Mouse (Mus musculus): ENCODE measurements around the gene Cobl. TPM values are rescaled to one million over a fixed set of nuclear protein-coding genes. Genes with fewer than 3 reads are reported as not detected.
A peak's percentile ranks its signal among the peaks of the same experiment; 100 is the strongest.

The Cobl gene
- 100 to 1,000 TPM; 121 to 139 TPM for total RNA-seq (2021)
- long read RNA-seq, experiment 1, partial matches to known transcripts, result 15 of 151 reads
- long read RNA-seq, experiment 1, other reads (novel, unspliced or antisense), result 136 of 151 reads
- long read RNA-seq, experiment 2, partial matches to known transcripts, result 7 of 163 reads
- long read RNA-seq, experiment 2, other reads (novel, unspliced or antisense), result 156 of 163 reads

- peak; percentile 11 for DNase-seq (ENCODE audit: low spot score)
Observed at GRCm38 (mm10) chr11:12464181-12465162, at the start of gene Cobl. Cobl (minus strand) TSS chr11:12464960.

DNA sequence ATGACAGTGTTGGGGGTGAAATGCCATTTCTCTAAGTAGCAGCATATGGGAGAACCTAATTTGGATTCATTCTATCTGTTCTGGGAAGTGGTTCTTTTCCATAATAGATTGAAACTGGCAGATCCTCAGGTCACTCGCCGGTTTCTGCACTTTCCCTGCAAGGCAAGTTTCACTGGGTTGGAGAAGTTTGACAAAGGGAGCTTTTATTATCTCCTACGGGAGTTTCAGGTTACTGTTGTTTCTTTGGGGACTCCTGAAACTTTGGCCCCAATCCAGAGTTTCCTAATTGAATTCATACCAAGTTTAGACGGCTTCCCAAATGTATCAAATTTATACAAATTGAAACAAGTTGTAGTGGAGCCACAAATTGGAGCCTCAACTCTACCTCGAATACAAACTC lies 49.0 kb upstream of the Cobl start:
- no peak for DNase-seq (ENCODE audit: low spot score)

- DNase-seq (ENCODE audit: low spot score), result peak; percentile 61
Observed at GRCm38 (mm10) chr11:12506371-12506890, 41.7 kb upstream of the Cobl start.

- no peak for DNase-seq (ENCODE audit: low spot score)
Observed at GRCm38 (mm10) chr11:12503756-12504155, 39.0 kb upstream of the Cobl start.

DNA sequence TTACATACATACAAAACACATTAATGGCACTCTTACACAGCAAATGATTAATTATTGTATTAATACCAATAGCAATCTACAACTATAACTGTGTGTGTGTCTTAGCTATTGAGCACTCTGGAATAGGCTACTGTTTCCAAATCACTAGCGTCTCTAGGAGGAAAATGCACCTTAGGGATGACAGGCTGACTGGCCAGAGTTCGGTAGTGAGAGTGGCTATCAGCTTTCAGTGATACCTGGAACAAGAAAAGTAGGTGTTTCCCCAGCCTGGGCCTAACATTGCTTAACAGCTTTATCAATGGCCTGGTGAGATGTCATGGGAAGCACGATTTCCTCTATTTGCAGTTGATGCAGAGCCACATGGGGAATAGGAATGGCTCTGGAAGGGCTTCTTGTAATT lies 37.0 kb upstream of the Cobl start:
- no peak for DNase-seq (ENCODE audit: low spot score)

DNA sequence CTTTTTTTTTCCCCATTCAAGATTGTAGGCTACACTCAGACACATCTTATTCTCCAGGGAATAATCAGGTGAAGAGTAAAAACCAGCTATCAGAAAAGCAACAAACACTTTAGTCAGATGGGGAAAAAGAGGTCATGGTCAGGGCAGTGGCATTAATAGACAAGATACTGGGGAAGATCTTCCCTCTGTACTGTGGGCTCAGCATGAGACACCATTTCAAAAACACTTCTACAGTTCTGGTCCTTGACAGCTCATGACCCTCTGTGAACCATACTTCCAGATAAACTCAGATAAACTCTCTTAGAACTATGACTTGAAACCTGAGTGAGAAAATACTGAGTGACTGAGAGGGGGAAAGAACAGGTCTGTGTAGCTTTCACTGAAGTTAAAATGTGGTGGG lies 29.0 kb upstream of the Cobl start:
- no peak for DNase-seq (ENCODE audit: low spot score)

DNA sequence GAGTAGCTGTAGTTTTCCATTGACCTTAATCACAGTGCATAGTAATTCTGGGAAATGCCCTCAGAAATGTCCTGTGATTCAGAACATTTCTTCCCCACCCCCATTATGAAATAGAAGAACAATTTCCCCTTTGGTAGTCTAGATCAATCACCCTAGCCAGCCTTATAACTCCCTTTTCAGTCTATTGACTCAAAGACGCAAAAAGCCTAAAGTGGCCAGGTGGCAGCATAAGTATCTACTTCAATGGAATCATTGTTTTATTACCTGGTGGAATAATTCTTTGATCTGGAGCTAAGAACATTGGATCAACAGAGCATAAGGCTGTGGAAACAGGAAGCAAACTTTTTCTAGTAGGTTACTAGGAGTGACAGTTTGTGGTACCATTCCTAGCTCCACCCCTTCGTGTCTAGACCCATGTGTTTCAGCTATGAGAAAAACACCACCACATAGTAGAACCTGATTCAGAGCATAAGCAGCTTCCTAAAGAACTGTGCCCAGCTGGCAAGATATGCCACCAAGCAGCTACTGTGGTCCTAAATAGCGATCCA lies 15.2 kb upstream of the Cobl start:
- no peak for DNase-seq (ENCODE audit: low spot score)

DNA sequence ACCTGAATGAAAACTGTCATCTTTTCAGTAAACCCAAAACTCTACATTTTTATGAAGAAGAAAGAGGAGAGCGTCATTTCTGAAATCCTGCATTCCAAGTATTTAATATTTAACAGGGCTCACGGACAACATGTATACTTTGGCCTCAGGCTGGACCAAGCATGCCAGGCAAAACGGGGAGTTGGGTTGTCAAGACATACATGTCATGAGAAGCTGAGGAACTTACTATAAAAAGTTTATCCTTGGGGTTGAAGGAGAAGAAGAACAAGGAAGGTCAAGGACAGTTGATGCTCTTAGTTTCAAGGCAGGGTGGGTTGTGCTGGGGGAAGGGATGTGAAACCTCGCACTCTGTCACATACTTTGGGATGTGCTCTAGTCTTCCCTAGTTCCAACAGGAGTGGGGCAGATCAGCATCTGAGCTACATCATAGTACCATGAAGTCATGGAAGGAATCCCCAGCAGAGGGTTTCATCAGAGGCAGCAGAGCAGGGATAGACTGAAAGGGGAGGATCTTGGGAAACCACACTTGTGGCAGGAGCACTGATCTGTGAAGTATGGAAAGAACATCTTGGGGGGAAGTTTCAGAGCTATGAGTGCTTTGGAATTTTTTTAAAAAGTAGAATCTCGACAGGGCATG lies 9.7 kb upstream of the Cobl start:
- no peak for DNase-seq (ENCODE audit: low spot score)

GRCm38 (mm10) chr11:12473625-12474298 lies 9.0 kb upstream of the Cobl start:
- peak; percentile 56 for DNase-seq (ENCODE audit: low spot score)

DNA sequence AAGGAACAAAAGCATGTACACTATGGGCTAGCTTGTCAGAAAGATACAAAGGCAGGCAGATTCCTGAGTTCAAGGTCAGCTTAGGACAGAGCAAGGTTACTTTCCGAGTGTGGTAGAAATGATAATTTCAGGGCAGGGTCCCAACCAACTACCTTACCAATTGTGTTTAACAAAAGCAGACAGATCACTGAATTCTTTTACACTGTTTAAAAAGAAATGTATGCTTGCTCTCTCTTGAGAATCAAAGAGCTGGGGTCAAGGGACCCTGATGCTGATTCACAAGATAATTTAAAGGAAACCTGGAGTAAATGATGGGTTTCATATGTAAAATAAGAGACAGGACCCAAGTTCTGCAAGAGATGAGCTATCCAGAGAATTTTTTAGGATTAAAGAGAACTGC lies 4.9 kb upstream of the Cobl start:
- DNase-seq (ENCODE audit: low spot score), result no peak

- no peak for DNase-seq (ENCODE audit: low spot score)
Observed at GRCm38 (mm10) chr11:12468661-12469060, 3.9 kb upstream of the Cobl start.

GRCm38 (mm10) chr11:12467836-12468235 lies 3.1 kb upstream of the Cobl start:
- no peak for DNase-seq (ENCODE audit: low spot score)

DNA sequence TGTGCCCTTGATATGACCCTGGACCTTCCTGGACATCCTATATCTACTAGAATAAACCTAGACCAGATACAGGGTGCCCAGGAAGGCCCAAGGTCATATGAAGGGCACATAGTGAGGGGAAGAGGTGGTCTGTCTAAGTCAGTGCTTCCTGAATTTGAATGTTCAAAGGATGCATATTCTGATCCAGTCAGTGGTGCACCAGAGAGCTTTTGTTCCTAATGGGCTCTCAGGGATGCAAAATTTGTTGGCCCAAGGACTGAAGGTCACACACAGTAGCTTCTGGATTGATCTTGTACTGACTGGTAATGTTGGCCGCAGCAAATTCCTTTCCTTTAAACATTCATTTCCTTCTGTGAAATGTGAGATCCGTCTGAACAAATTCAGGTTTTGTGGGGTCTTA lies 2.5 kb upstream of the Cobl start:
- DNase-seq (ENCODE audit: low spot score), result no peak

GRCm38 (mm10) chr11:12466606-12467005 lies 1.8 kb upstream of the Cobl start:
- no peak for DNase-seq (ENCODE audit: low spot score)

- DNase-seq (ENCODE audit: low spot score), result no peak
Observed at GRCm38 (mm10) chr11:12465229-12465628, 469 bp upstream of the Cobl start.

- DNase-seq (ENCODE audit: low spot score), result no peak
Observed at GRCm38 (mm10) chr11:12463615-12464170, 1.1 kb downstream of the Cobl start.

DNA sequence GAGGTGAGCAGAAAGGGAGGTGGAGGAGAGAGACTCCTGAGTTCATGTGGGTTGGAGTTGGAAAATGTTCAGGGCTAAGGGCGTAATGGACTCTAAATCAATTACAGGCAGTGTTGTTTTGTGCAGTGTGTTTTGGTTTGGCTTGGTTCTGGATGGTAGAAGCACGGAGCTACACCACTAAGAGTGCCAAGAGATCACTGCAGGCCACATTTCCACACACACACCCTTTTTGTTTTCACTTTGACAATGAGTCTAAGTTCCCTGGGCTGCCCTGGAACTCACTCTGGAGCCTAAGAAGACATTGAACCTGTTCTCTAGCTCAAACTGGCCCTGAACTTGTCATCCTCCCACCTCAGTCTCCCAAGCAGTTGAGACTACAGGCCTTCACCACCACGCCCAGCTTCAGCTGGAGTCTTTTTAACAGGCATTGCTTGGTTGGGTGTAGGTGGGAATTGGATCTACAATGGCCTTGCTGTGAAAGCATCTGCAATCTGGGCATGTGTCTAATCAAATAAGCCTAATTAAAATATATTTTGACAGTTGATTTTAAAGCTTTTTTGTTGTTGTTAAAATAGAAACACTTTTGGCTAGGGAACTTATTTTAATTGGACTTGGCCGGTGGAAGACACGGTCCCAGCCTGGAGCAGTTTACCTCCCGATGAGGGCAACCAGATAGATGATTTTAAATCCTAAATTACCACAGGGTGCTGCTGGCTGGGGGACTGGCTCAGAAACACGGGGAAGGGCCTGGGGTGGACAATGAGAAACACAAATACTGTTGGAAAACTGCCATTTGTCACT lies 4.8 kb downstream of the Cobl start:
- no peak for DNase-seq (ENCODE audit: low spot score)

DNA sequence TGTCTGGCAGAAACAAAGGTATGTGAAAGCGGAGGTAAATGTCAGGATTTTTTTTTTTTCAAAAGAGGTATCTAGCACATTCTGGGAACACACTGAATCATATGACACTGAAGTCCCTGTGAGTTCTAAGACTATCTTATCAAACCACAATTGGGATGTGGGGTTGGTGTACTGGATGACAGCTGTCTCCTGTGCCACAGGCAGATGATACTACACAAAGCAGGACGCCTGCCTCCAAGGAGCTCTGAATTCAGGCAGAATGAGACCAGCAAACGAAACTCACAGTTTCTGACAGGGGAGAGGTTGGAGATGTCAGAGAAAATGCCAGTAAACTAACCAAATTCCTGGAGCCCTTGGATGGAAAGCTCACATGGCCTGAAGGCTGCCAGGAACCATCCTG lies 5.9 kb downstream of the Cobl start:
- no peak for DNase-seq (ENCODE audit: low spot score)

GRCm38 (mm10) chr11:12458392-12458791 lies 6.4 kb downstream of the Cobl start:
- no peak for DNase-seq (ENCODE audit: low spot score)

DNA sequence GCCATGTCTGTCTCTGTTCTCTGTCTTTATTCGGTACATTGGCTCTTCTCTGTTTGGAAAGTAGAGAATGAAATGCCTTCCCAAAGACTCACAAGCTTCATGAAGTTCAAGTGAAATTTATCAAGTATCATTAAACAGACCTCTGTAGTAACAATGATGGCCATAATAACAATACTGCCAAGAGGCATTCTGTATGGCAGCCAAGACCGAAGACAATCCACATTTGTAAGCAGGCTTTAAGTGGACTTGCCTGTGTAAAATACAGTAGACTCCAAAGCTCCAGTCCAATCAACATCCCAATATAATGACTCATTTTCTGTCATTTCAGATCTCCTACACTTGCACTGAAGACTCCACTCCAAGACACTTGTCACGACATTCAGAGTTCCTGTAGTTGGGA lies 16.7 kb downstream of the Cobl start:
- no peak for DNase-seq (ENCODE audit: low spot score)
